Mouse (Mus musculus) neural tube, embryonic 13.5 days (tissue): Measurements from ENCODE around the gene Hoxa9. TPM values are rescaled to one million over a fixed set of nuclear protein-coding genes. Genes with fewer than 3 reads are reported as not detected.

Source experiments
- ATAC-seq: fragments of 200-750 bp; cut with Nextera tagmentation; 2 replicates; pipeline ENCODE4 v1.8.0; 2017; ENCODE audit warnings: low read depth, mild to moderate bottlenecking, moderate TSS enrichment, moderate library complexity
- H3K27ac ChIP-seq: fragments of 300-500 bp; sonication (generic); replicated peaks from 2 replicates; pipeline ENCODE4 v1.5.1; 2015; ENCODE audit warnings: moderate library complexity, mild to moderate bottlenecking, inconsistent platforms
- H3K27me3 ChIP-seq: fragments of 300-500 bp; sonication (generic); 2 replicates; pipeline ENCODE4 v1.6.1; 2015; ENCODE audit warnings: mild to moderate bottlenecking, inconsistent platforms
- H3K36me3 ChIP-seq: fragments of 300-500 bp; sonication (generic); 2 replicates; pipeline ENCODE4 v1.6.1; 2015; ENCODE audit warnings: mild to moderate bottlenecking, inconsistent platforms
- H3K4me1 ChIP-seq: fragments of 300-500 bp; sonication (generic); replicated peaks from 2 replicates; pipeline ENCODE4 v1.6.1; 2015; ENCODE audit warnings: inconsistent platforms
- H3K4me2 ChIP-seq: fragments of 300-500 bp; sonication (generic); 2 replicates; pipeline ENCODE4 v1.6.1; 2015; ENCODE audit warnings: inconsistent platforms, mild to moderate bottlenecking, moderate library complexity
- H3K4me3 ChIP-seq: fragments of 300-500 bp; sonication (generic); 2 replicates; pipeline ENCODE4 v1.5.1; 2015; ENCODE audit warnings: mild to moderate bottlenecking, inconsistent platforms
- H3K9ac ChIP-seq: fragments of 300-500 bp; sonication (generic); 2 replicates; pipeline ENCODE4 v1.6.1; 2015; ENCODE audit warnings: moderate library complexity, mild to moderate bottlenecking, inconsistent platforms
- H3K9me3 ChIP-seq: fragments of 300-500 bp; sonication (generic); 2 replicates; pipeline ENCODE4 v1.6.1; 2016; ENCODE audit warnings: inconsistent platforms
- WGBS: fragments of 180-500 bp; shearing (Covaris S2); methylation state at CpG from one replicate; pipeline ENCODE4 v1.1.7; 2015; 5-methylcytosine and 5-hydroxymethylcytosine counted together
- polyA plus RNA-seq: library from polyadenylated mRNA; unstranded; fragments of >200 nt; fragmentation: Nextera tagmentation; extraction: Ambion mirVana; gene quantifications from 2 replicates; pipeline ENCODE4 v1.2.1, GENCODE M21; 2015

The Hoxa9 gene
- polyA plus RNA-seq, 1 experiment from 2014 or later: 130 TPM

DNA sequence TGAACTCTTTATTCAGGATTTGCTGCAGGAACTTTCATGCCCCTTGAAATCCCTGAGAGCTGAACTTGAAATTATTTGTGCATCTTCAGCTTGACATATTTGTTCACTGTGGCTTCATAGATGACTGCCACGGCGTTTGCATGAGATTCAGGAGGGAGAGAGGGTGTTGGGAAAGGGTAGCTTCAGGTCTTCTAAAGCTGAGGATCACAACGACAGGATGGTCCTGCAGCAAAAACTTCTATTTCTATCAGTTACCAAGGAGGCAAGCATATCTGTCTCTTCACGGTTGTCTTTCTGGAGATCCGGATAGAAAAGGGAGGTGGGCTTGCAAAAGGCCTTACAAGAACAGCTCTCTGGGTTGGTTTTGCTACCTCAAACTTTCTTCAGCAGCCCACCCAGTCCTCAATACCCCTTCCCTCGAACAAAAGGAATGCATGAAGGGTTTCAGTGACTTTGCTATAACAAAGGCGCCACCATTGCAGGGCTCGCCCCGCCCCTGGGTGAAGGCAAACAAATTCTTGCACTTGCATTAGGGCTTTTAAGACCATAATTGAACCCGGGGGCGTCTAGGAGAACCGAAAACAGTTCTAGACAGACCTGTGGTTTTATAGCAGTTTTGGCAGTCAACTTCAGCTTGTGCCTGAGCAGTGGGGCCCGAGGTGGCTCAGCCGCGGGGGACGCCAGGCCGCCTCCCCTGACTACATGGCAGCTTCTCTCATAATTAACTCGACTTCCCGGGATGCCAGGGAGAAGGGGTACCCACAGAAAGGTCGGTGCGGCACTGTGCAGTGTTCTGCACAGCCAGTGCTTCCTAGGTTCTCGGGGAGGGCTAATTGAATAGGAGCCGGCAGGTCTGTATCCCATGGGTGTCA, 17.1 kb upstream of the Hoxa9 start:
- peak overlapping the region; percentile 55 for H3K9ac ChIP-seq
- WGBS: 1% methylated on average over 23 of the region's 23 CpGs
- peak overlapping the region; percentile 42 for H3K4me2 ChIP-seq
- H3K4me1 ChIP-seq: peaks cover 4% of the 10 kb centered on the region
- no peaks in the 10 kb centered on the region for H3K9me3 ChIP-seq
- peak overlapping the region; percentile 25 for H3K4me3 ChIP-seq
- peaks cover 98% of the 10 kb centered on the region for H3K27me3 ChIP-seq
- H3K27ac ChIP-seq: peak overlapping the region; percentile 69
- no peak for ATAC-seq
- H3K36me3 ChIP-seq: no peaks in the 10 kb centered on the region

- peak overlapping the region; percentile 49 for H3K4me2 ChIP-seq
- peaks cover 4% of the 10 kb centered on the region for H3K4me1 ChIP-seq
- 5% methylated on average over 3 of the region's 3 CpGs for WGBS
- H3K4me3 ChIP-seq: peak overlapping the region; percentile 38
- peaks cover 98% of the 10 kb centered on the region for H3K27me3 ChIP-seq
- H3K9me3 ChIP-seq: no peaks in the 10 kb centered on the region
- H3K9ac ChIP-seq: peak overlapping the region; percentile 71
- H3K36me3 ChIP-seq: no peaks in the 10 kb centered on the region
- H3K27ac ChIP-seq: peak overlapping the region; percentile 78; the same call in 1 of the 2 replicates
- ATAC-seq: no peak
Observed at GRCm38 (mm10) chr6:52246916-52247315, 16.0 kb upstream of the Hoxa9 start.

GRCm38 (mm10) chr6:52246403-52246803, 15.5 kb upstream of the Hoxa9 start:
- H3K4me2 ChIP-seq: peak overlapping the region; percentile 49
- H3K4me1 ChIP-seq: peaks cover 4% of the 10 kb centered on the region
- no peaks in the 10 kb centered on the region for H3K36me3 ChIP-seq
- peak overlapping the region; percentile 71 for H3K9ac ChIP-seq
- H3K27me3 ChIP-seq: peaks cover 98% of the 10 kb centered on the region
- H3K27ac ChIP-seq: peak overlapping the region; percentile 78
- H3K4me3 ChIP-seq: peak overlapping the region; percentile 38
- no peaks in the 10 kb centered on the region for H3K9me3 ChIP-seq
- WGBS: under 1% methylated on average over 26 of the region's 26 CpGs
- no peak for ATAC-seq

DNA sequence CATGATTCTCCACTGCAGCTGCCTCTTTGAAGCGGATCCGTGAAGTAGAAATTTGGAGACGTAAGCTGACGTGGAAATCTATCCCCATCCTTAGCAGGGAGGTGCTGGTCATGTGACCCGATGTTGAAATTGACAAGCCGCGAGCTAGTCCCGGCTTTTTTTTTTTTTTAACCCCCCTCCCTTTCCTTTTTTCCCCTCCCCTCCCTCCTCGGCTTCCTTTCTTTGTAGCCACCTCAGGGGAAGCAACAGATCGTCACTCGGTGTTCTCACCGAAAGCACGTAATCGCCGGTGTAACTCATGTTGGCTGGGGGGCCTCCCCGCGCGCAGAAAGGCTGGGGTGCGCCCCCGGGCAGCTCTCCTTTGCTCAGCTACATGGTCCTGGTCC, 14.9 kb upstream of the Hoxa9 start, which contains the start of gene Hoxa11:
Hoxa11 (minus strand) TSS at position 54 of the 386 bp plus-strand sequence.
- H3K36me3 ChIP-seq: no peaks in the 10 kb centered on the region
- no peaks in the 10 kb centered on the region for H3K9me3 ChIP-seq
- H3K4me1 ChIP-seq: peaks cover 11% of the 10 kb centered on the region
- H3K4me3 ChIP-seq: peak within 1 kb of the TSS; percentile 38
- WGBS: 1% methylated on average over 20 of the region's 20 CpGs
- no peak for ATAC-seq
- H3K9ac ChIP-seq: peak within 1 kb of the TSS; percentile 71
- peak within 1 kb of the TSS; percentile 49 for H3K4me2 ChIP-seq
- H3K27me3 ChIP-seq: peaks cover 98% of the 10 kb centered on the region
- H3K27ac ChIP-seq: peak within 1 kb of the TSS; percentile 78

DNA sequence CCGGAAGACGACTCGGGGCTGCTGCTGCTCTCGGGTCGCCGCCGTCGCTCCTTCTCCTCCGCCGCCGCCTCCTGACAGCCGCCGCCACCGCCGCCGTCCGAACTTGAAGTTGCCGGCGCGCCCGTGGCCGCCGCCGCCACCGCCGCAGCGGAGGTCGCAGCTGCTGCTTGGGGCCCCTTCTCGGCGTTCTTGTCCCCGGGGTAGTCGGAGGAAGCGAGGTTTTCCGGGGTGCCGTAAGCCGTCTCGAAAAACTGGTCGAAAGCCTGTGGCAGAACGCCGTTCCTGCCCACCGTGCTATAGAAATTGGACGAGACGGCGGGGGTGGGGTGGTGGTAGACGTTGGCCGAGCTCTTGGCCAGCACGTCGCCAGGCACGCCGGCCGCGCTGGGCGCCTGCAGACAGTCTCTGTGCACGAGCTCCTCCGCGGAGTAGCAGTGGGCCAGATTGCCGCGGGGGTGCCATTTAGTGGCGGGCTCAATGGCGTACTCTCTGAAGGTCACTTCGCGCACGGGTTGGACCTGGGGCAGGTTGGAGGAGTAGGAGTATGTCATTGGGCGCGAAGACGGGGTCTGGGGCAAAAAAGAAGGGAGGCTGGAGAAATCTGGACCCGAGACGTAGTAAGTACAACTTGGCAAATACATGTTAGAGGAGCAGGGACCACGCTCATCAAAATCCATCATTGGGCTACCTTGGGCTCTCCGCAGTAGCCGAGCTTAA, 14.3 kb upstream of the Hoxa9 start:
- ATAC-seq: no peak
- H3K4me3 ChIP-seq: peak overlapping the region; percentile 38
- peak overlapping the region; percentile 78 for H3K27ac ChIP-seq
- H3K4me1 ChIP-seq: peaks cover 14% of the 10 kb centered on the region
- peak overlapping the region; percentile 49 for H3K4me2 ChIP-seq
- H3K36me3 ChIP-seq: no peaks in the 10 kb centered on the region
- no peaks in the 10 kb centered on the region for H3K9me3 ChIP-seq
- WGBS: under 1% methylated on average over 71 of the region's 71 CpGs
- H3K9ac ChIP-seq: peak overlapping the region; percentile 71
- peaks cover 98% of the 10 kb centered on the region for H3K27me3 ChIP-seq

- peaks cover 14% of the 10 kb centered on the region for H3K4me1 ChIP-seq
- H3K27ac ChIP-seq: peak overlapping the region; percentile 78
- peak overlapping the region; percentile 49 for H3K4me2 ChIP-seq
- peak overlapping the region; percentile 71 for H3K9ac ChIP-seq
- WGBS: 2% methylated on average over 23 of the region's 23 CpGs
- peaks cover 96% of the 10 kb centered on the region for H3K27me3 ChIP-seq
- peak overlapping the region; percentile 38 for H3K4me3 ChIP-seq
- ATAC-seq: no peak
- no peaks in the 10 kb centered on the region for H3K9me3 ChIP-seq
- H3K36me3 ChIP-seq: no peaks in the 10 kb centered on the region
Observed at GRCm38 (mm10) chr6:52244471-52245039, 13.7 kb upstream of the Hoxa9 start.

- peak overlapping the region; percentile 71 for H3K9ac ChIP-seq
- H3K4me2 ChIP-seq: peak overlapping the region; percentile 49
- peaks cover 89% of the 10 kb centered on the region for H3K27me3 ChIP-seq
- peaks cover 14% of the 10 kb centered on the region for H3K4me1 ChIP-seq
- ATAC-seq: no peak
- peak overlapping the region; percentile 56 for H3K27ac ChIP-seq
- no peaks in the 10 kb centered on the region for H3K9me3 ChIP-seq
- H3K4me3 ChIP-seq: peak overlapping the region; percentile 38
- no peaks in the 10 kb centered on the region for H3K36me3 ChIP-seq
- WGBS: 7% methylated on average over 12 of the region's 12 CpGs
Observed at GRCm38 (mm10) chr6:52243681-52244121, 12.8 kb upstream of the Hoxa9 start.

DNA sequence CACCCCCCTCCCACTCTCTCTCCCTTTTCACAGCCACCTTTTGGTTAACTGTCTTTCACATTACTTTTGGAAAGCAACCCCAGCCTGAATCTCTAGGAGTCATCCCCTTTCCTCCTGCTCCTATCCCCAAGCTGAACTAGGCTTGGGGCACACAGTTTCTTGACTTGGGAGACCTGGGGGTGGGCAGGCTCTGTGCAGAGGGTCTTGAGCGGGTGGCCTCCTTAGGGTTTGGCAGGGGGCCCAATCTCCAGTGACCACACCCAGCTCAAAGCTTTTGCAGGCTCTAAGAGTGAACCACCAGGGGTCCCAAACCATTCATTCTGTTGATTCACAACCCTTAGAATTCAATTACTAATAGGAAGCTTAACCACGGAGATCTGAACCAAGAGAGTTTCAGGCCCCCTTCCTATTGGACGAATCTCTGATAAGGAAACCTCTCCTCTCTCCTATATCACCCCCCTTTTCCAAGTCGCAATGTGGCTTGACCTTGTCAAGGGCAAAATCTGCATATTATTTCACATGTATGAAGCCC, 12.0 kb upstream of the Hoxa9 start:
- no peak for ATAC-seq
- 5% methylated on average over 4 of the region's 4 CpGs for WGBS
- peak overlapping the region; percentile 38 for H3K4me3 ChIP-seq

GRCm38 (mm10) chr6:52241001-52241621, 10.2 kb upstream of the Hoxa9 start:
- no peak for ATAC-seq
- Histone ChIP-seq H3K4me2 (peak overlapping the region; percentile 97), H3K27ac (peak overlapping the region; percentile 93), H3K4me3 (peak overlapping the region; percentile 59), H3K9ac (peak overlapping the region; percentile 97), H3K27me3 (peaks cover 86% of the 10 kb centered on the region), H3K36me3 (no peaks in the 10 kb centered on the region), H3K4me1 (peaks cover 18% of the 10 kb centered on the region), H3K9me3 (no peaks in the 10 kb centered on the region)
- 6% methylated on average over 9 of the region's 9 CpGs for WGBS

More for the DNA sequence above, 12.0 kb upstream of the Hoxa9 start:
- Histone ChIP-seq H3K27ac (0 out of 2 replicates have a peak overlapping the region, but pooled peaks have one; percentile 56), H3K4me1 (peaks cover 14% of the 10 kb centered on the region), H3K27me3 (peaks cover 85% of the 10 kb centered on the region), H3K4me2 (peak overlapping the region; percentile 49), H3K9me3 (no peaks in the 10 kb centered on the region), H3K9ac (peak overlapping the region; percentile 0; the same call in 1 of the 2 replicates), H3K36me3 (no peaks in the 10 kb centered on the region)

DNA sequence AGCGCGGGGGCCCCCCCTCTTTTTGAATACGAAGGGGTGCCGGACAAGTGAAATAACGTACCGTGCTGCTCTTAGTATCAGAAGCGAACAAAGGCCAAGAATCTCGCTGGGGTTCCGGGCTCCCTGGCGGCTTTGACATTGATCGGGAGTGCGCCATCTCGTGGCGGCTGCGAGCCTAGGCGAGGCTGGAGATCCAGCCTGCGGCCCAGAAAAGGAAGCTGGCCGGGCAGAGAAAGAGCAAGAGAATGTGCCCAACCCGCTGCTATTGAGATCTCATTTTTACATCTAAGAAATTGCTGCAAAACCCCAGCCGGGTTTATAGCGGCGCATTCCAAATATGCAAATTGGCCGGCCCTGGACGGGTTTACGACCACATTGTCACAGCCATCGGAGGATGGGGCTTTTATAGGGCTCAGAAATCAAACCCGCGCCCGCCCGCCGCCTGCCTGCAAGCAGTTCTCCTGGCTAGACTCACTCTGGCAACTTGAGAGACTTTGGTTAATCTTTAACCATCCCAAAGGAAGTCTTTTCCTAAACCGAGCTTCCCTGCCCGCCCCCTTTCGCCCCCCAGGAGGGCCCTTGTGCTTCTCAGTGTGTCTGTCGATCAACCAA, 9.6 kb upstream of the Hoxa9 start, which contains the start of gene Hoxa10:
Hoxa10 (minus strand) TSS at position 466 of the 612 bp plus-strand sequence.
- peak within 1 kb of the TSS; percentile 97 for H3K9ac ChIP-seq
- peak within 1 kb of the TSS; percentile 97 for H3K4me2 ChIP-seq
- no peaks in the 10 kb centered on the region for H3K36me3 ChIP-seq
- WGBS: under 1% methylated on average over 35 of the region's 35 CpGs
- H3K4me3 ChIP-seq: peak within 1 kb of the TSS; percentile 59
- H3K27ac ChIP-seq: peak within 1 kb of the TSS; percentile 93
- ATAC-seq: peak; percentile 61
- peaks cover 24% of the 10 kb centered on the region for H3K4me1 ChIP-seq
- H3K9me3 ChIP-seq: no peaks in the 10 kb centered on the region
- H3K27me3 ChIP-seq: peaks cover 86% of the 10 kb centered on the region
